Mouse (Mus musculus) G1E (cell line): ENCODE data around the gene Foxn1.

ENCODE experiments used
- CTCF ChIP-seq: IDR thresholded peaks from 2 replicates; pipeline ENCODE4 v1.5.1; 2012; ENCODE audit warnings: low read depth, low read length, inconsistent platforms, mixed read lengths
- GATA1 ChIP-seq: IDR thresholded peaks from 2 replicates; pipeline ENCODE4 v1.6.1; 2012; ENCODE audit warnings: borderline replicate concordance, low read length, inconsistent platforms, mixed read lengths

GRCm38 (mm10) chr11:78310861-78311511 lies 75.4 kb downstream of the Foxn1 start:
- TF ChIP-seq GATA1 (no peak), CTCF (no peak)
